Mouse (Mus musculus): ENCODE measurements around the gene Ppp1r12b. TPM values are rescaled to one million over a fixed set of nuclear protein-coding genes. Genes with fewer than 3 reads are reported as not detected.

Gene Ppp1r12b
- total RNA-seq, 4 experiments from 2014 or later, result 70.1 to 85.0 (median 73.8) TPM

GRCm38 (mm10) chr1:134940863-134941262 is 14.9 kb downstream of the Ppp1r12b start:
- no peak for DNase-seq (ENCODE audit: low spot score in 2 of 2)

DNA sequence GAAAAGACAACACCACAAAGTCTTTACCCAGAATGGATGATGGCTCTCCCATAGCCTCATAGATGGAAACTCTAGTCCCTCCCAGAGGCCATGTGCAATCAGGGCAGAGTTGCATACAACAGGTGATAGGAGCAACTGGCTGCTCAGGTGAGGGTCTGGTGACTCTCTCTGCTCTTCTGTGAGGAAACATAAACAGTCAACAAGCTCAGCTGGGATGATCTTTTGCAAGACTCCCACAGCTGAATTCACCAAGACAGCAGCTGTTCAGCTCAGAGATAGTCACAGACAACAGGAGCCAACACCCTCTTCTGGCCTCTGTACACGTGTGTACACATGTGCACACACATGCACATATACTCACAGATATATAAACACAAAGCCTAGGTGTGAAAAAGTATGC is 17.5 kb downstream of the Ppp1r12b start:
- no peak for DNase-seq (ENCODE audit: low spot score in 2 of 2)

DNA sequence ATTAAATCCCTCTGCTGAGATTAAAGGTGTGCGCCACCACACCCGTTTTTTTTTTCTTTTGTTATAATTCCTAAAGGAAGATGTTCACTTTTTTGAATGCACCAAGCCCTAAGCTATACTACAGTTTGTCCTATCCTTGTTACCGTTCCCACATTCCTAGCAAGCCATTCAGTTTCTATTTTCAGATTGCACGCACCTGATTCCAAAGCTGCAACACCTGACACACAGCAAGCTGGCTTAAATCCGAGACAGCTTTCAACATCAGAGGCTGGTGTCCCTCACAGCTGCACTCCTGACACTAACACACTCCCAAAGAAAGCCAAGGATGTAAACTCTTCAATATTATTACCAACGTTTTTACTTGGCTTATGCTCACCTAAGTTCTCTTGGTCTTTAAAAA is 19.4 kb downstream of the Ppp1r12b start:
- DNase-seq (ENCODE audit: low spot score in 2 of 2), result no peak

GRCm38 (mm10) chr1:134932431-134932830 is 23.3 kb downstream of the Ppp1r12b start:
- no peak for DNase-seq (ENCODE audit: low spot score in 2 of 2)

- no peak for DNase-seq (ENCODE audit: low spot score in 2 of 2)
Measured at GRCm38 (mm10) chr1:134919010-134919409, 36.7 kb downstream of the Ppp1r12b start.

GRCm38 (mm10) chr1:134915421-134915820 is 40.3 kb downstream of the Ppp1r12b start:
- DNase-seq (ENCODE audit: low spot score in 2 of 2), result no peak

DNA sequence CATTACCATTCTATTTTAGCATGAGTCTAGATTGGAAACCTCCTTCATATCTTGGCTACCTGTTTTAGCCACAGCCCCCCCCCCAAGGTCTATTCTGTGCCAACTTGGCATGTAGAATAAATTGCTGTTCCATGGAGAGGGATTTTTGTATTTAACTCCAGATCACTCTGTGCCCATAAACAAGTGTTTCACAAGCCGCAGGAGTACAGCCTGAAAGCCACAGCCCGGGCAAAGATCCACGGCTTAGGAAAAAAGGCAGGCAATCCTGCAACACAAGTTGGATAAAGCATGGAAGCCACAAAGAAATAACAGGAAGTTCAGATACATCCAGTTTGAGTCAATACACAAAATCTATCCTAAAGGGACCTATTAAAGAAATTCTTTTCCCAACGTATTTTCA is 42.2 kb downstream of the Ppp1r12b start:
- DNase-seq (ENCODE audit: low spot score in 2 of 2), result no peak

DNA sequence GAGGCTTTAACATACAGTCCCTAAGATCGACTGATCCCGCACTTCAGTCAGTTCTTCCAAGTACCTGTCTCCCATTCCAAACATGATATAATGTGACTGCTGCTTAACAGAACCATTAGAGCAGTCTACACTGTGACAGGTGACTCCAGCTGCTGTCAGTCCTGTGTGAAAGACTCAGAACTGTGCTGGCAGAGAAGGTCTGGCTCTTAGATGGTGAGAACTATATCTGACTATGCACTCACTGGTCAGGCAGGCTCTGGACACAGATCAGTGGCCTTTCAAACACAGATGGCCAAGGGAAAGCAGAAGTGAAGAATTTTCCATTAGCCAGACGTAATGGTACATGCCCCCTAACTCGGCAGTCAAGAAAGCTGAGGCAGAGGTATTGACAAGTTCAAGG is 43.9 kb downstream of the Ppp1r12b start:
- no peak for DNase-seq (ENCODE audit: low spot score in 2 of 2)

DNA sequence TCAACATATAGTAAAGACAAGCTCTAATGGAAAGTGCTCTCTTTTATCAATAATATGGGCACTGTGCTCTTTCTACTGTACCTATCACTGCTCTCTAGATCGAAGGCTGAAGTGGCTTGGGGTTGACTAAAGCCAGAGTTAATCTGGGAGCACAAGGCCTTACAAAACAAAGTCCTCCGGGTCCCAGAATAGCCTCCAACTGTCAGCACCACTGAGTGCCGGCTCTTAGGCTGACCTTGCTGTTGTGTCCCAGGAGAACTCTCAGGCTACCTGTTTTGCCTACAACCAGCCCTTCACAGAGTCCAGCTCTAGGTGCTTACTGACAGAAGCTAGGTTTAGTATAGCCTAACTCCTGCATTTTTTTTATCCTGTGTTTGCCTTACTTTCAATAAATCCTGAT is 45.7 kb downstream of the Ppp1r12b start:
- no peak for DNase-seq (ENCODE audit: low spot score in 2 of 2)

DNA sequence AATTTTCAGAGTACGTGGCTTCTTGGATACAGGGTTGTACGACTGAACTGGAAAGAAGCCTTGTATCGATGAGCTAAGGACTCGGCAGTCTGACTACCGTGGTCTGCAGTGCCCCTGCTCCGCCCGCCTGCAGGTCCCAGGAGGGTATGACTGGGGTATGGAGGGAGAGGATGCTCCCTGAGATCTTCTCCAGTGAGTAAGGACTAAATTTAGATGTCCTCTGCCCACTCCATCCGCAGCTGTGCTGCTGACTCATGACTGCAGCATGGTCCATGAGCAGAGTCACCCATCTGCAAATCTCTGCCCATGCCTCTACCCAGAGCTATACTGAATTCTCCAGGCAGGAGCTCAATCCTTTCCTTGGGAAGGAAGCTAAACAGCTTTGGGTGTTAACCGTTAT is 46.3 kb downstream of the Ppp1r12b start:
- peak; percentile 50 to 86 for DNase-seq (ENCODE audit: low spot score in 2 of 2)

- no peak for DNase-seq (ENCODE audit: low spot score in 2 of 2)
Measured at GRCm38 (mm10) chr1:134902051-134902619, 53.6 kb downstream of the Ppp1r12b start.

GRCm38 (mm10) chr1:134896008-134896407 is 59.7 kb downstream of the Ppp1r12b start:
- no peak for DNase-seq (ENCODE audit: low spot score in 2 of 2)

- no peak for DNase-seq (ENCODE audit: low spot score in 2 of 2)
Measured at GRCm38 (mm10) chr1:134894803-134895202, 60.9 kb downstream of the Ppp1r12b start.

DNA sequence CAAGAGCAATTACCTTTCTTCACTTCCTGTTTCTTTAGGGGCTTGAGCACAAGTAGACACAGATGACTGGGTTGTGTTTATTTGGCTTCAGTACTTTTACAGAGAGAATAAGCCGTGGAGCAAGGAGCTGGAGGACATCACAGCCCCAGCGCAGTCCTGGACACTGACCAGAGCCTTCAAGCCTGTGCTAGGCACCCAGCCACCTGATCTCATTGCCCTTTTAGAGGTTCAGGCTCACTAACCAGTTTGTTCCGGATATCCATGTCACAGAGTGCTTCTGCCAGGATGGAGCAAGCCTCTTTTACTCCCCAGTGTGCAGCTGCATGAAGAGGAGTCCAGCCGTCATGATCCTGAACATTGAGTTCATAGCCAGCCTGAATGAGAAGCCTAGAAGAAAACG is 63.8 kb downstream of the Ppp1r12b start:
- no peak for DNase-seq (ENCODE audit: low spot score in 2 of 2)

- no peak for DNase-seq (ENCODE audit: low spot score in 2 of 2)
Measured at GRCm38 (mm10) chr1:134889629-134890028, 66.1 kb downstream of the Ppp1r12b start.

GRCm38 (mm10) chr1:134875800-134876199 is 79.9 kb downstream of the Ppp1r12b start:
- DNase-seq (ENCODE audit: low spot score in 2 of 2), result no peak

DNA sequence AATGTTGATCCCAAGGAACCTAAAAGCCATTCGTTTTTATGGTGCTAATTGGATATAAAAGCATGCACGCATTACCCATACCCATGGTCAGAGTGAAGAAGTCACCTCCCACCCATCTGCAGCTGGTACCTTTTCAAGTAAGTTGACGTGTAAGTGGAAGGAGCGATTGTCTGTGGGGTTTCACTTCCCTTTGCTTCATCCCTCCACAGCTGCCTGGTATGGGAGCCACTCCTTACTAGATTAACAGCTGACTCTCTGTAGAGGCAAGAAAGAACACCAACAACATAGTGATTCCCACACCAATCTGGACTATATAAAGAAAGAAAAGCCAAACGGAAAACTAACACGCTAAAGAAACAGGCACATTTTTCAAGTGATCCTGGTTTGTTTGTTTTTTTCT is 83.1 kb downstream of the Ppp1r12b start:
- DNase-seq (ENCODE audit: low spot score in 2 of 2), result no peak

DNA sequence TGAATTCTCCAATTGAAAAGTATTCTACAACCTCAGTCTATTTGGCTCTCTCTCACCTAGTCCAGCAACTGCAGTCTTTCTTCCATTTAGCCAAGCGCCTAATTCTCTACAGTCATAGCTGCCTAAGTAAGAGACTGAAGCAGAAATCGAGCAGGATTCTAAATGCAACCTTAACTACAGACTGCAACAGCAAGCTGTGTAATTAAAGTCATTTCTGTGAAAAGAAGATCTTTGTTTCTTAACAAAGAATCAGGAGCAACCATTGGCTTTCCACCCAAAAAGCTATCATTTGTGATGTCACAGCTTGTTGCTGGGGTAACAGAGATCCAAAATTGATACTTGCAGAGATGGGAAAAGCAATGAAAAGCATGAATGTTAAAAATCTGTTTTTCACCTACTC is 89.3 kb downstream of the Ppp1r12b start:
- no peak for DNase-seq (ENCODE audit: low spot score in 2 of 2)

GRCm38 (mm10) chr1:134865552-134865951 is 90.2 kb downstream of the Ppp1r12b start:
- no peak for DNase-seq (ENCODE audit: low spot score in 2 of 2)

GRCm38 (mm10) chr1:134860538-134860937 is 95.2 kb downstream of the Ppp1r12b start:
- no peak for DNase-seq (ENCODE audit: low spot score in 2 of 2)

DNA sequence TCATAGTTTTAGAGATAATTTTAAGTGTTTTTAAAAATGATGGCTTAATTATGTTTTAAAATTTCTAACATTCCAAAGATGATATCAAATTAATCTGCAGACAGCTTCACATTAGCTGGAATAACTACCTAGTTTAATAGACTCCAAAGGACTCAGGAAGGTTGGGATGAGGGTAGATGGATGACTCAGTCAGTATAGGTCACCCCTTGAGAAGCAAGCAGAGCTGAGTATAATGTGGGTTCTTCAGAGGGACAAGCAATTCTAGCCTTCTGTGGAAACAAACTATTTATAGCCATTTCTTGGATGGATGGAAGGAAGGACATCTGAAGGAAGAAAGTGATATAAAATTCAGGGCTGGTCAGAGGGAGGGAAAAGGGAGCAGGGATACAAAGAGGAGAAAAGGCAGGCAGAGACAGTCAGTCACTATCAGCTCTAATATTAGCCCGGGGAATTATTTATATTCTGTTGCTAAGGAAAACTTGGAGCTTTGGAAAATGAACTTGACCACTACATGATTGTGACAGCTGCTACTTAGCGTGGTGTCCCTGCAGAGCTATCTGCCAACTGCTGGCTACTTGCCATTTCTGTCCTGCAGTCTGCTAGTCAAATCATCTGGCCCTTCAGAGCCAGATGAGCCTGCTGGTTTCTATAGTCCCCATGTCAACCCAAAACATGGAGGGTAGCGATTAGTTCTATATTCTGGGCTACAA is 97.2 kb downstream of the Ppp1r12b start:
- no peak for DNase-seq (ENCODE audit: low spot score in 2 of 2)

GRCm38 (mm10) chr1:134854325-134854982 is 101.3 kb downstream of the Ppp1r12b start:
- peak; percentile 47 to 55 for DNase-seq (ENCODE audit: low spot score in 2 of 2)

DNA sequence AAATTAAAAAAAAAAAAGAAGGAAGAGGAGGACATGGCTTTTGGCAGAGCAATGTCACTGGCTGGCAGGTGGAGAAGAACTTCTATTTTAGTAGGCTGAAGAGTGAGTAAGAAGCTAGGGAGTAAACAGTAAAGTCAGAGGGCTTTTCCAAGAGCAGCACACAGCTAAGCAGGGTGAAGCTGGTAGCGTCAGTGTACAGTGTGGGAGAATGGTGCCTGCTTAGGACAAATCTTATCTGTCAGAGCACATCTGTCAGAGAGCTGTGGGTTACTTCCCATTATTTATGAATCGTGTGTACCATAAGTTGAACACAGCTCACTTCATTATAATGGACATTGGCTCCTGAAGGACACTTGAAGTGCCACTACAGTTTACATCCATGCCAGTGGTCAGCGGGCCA is 102.9 kb downstream of the Ppp1r12b start:
- no peak for DNase-seq (ENCODE audit: low spot score in 2 of 2)

Data from left cerebral cortex, adult 8-10 months (tissue).